8 mouse cellular contexts compared by ENCODE assay signal in the genomic region with DNA sequence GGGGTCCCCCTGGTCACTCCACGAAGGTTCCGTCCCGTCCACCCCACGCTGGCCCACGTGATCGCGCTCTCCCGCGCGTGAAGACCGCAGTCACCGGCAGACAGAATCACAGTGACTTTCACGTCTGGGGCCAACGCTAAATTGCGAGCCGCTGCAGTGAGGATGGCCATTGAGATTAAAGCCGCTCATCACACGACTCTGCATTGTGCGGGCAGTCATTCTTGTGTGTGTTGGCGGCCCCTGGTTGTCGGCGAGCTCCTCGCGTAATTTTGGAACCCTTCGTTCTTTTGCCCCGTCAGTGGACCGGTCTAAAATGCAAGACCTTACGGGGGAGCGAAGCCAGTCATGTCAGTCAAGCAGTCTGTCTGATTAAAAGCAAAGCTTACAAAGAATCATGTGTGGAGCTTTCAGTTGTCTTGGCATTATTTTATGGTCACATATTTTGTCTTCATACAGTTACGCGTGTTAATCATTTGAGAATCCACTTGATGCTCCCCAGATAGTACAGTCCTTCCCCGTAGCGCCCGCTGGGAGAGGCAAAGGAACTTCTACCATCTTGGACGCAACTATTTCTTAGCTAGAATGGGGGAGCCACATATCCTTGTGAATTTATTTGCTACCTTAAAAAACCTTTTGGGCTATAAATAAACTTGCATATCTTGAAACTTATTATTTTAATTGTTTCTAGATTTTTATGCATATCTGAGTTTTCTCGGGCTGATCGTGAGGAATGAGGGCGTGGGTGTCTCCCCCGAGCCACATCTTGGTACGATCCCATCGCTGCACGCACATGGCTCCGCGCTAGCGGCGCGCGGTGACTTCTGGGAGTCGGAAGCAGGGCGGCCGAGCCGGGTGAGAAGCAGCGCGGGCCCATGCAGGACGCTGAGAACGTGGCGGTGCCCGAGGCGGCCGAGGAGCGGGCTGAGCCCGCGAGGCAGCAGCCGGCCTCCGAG. TPM values are rescaled to one million over a fixed set of nuclear protein-coding genes. Genes with fewer than 3 reads are reported as not detected.
DNase-seq lines count a peak whose midpoint lies in the region; ATAC-seq and TF ChIP-seq lines count a peak whose summit lies in the region.

A gene (plus strand): TSS at position 840 of the 953 bp plus-strand sequence.

- peak within 1 kb of the TSS; percentile 95 for H3K27ac ChIP-seq in MEL (ENCODE audit: control insufficient read depth, low read depth, low read length)
- H3K27ac ChIP-seq in cerebellum, adult 2 months (ENCODE audit: insufficient read depth, low read length): peak within 1 kb of the TSS; percentile 79
- H3K27ac ChIP-seq in forebrain, postnatal 0 days (ENCODE audit: low read depth, low read length): peak within 1 kb of the TSS; percentile 89
- peak within 1 kb of the TSS; percentile 96 for H3K27ac ChIP-seq in lung, embryonic 15.5 days

- ATAC-seq in forebrain, postnatal 0 days: peak; percentile 94
- peak; percentile 90 for ATAC-seq in lung, embryonic 15.5 days (ENCODE audit: borderline replicate concordance, extremely low read depth, low FRiP score, low TSS enrichment)

- H3K4me2 ChIP-seq in forebrain, postnatal 0 days (ENCODE audit: low read depth): peak within 1 kb of the TSS; percentile 81
- peak within 1 kb of the TSS; percentile 78 for H3K4me2 ChIP-seq in lung, embryonic 15.5 days

- DNase-seq in MEL (ENCODE audit: low read depth, low spot score): peak; percentile 95
- DNase-seq in cerebellum, adult 2 months: peak; percentile 90 to 91
- peak; percentile 97 for DNase-seq in forebrain, postnatal 0 days
- DNase-seq in heart, postnatal 4 days: peak; percentile 90
- DNase-seq in layer of hippocampus, adult 8-10 months (ENCODE audit: low spot score in 2 of 2): peak; percentile 79 to 90
- DNase-seq in ovary, adult 18-20 months (ENCODE audit: low spot score): peak; percentile 79
- peak; percentile 95 for DNase-seq in thymus, postnatal 0 days (ENCODE audit: low spot score)

- no peak for TF ChIP-seq CTCF in MEL (IDR thresholded peaks at IDR 0.05 in 2 of 3, conservative IDR thresholded peaks at IDR 0.05 in 1 of 3; ENCODE audit: control insufficient read depth in 1 of 3, insufficient read depth in 1 of 3, low read depth in 2 of 3, low read length in 3 of 3, poor library complexity in 1 of 3, severe bottlenecking in 1 of 3)
- TF ChIP-seq CTCF in cerebellum, adult 2 months (IDR thresholded peaks at IDR 0.05; ENCODE audit: borderline replicate concordance, insufficient read depth, low read depth, low read length): no peak
- peak; percentile 34; the same call in 1 of the 2 replicates for TF ChIP-seq CTCF in forebrain, postnatal 0 days (IDR thresholded peaks at IDR 0.05; ENCODE audit: low read depth)

- H3K9me3 ChIP-seq in MEL (replicated peaks; ENCODE audit: insufficient read depth, low read length): no peaks in the 10 kb centered on the region
- no peaks in the 10 kb centered on the region for H3K9me3 ChIP-seq in forebrain, postnatal 0 days (ENCODE audit: low read length)
- no peaks in the 10 kb centered on the region for H3K9me3 ChIP-seq in lung, embryonic 15.5 days

- H3K27me3 ChIP-seq in MEL (ENCODE audit: control insufficient read depth in 1 of 2, insufficient read depth in 2 of 2, low read length in 2 of 2): no peaks in the 10 kb centered on the region
- no peaks in the 10 kb centered on the region for H3K27me3 ChIP-seq in cerebellum, adult 2 months (ENCODE audit: control insufficient read depth, insufficient read depth, low read length)
- H3K27me3 ChIP-seq in forebrain, postnatal 0 days (ENCODE audit: insufficient read depth, low read length): no peaks in the 10 kb centered on the region
- no peaks in the 10 kb centered on the region for H3K27me3 ChIP-seq in lung, embryonic 15.5 days

- TF ChIP-seq POLR2A in MEL (IDR thresholded peaks at IDR 0.05; ENCODE audit: control insufficient read depth in 1 of 2, insufficient read depth in 1 of 2, low read depth in 1 of 2, low read length in 2 of 2, poor library complexity in 1 of 2): peak; percentile 91 to 95
- TF ChIP-seq POLR2A in cerebellum, adult 2 months (IDR thresholded peaks at IDR 0.05; ENCODE audit: borderline replicate concordance, insufficient read depth, low read length): peak; percentile 93

- peak within 1 kb of the TSS; percentile 66 to 93 for H3K4me3 ChIP-seq in MEL (ENCODE audit: control insufficient read depth in 1 of 2, insufficient read depth in 1 of 2, low read depth in 2 of 2, low read length in 2 of 2)
- peak within 1 kb of the TSS; percentile 95 for H3K4me3 ChIP-seq in cerebellum, adult 2 months (replicated peaks; ENCODE audit: insufficient read depth, low read depth, low read length)
- peak within 1 kb of the TSS; percentile 85 for H3K4me3 ChIP-seq in forebrain, postnatal 0 days (ENCODE audit: low read depth, low read length)
- H3K4me3 ChIP-seq in lung, embryonic 15.5 days: peak within 1 kb of the TSS; percentile 90

- H3K79me2 ChIP-seq in MEL (ENCODE audit: control insufficient read depth, insufficient read depth, low read length, poor library complexity): peaks cover 51% of the 10 kb centered on the region

- peak within 1 kb of the TSS; percentile 99 for H3K9ac ChIP-seq in MEL (ENCODE audit: control insufficient read depth, low read depth, low read length, poor library complexity, severe bottlenecking)
- H3K9ac ChIP-seq in forebrain, postnatal 0 days: peak within 1 kb of the TSS; percentile 93
- peak within 1 kb of the TSS; percentile 89 for H3K9ac ChIP-seq in lung, embryonic 15.5 days

- H3K36me3 ChIP-seq in MEL (ENCODE audit: control insufficient read depth in 1 of 2, insufficient read depth in 2 of 2, low read length in 2 of 2): peaks cover 3 to 17% of the 10 kb centered on the region in 2 experiments; a peak in 2 of 4 replicates
- H3K36me3 ChIP-seq in forebrain, postnatal 0 days (ENCODE audit: insufficient read depth): no peaks in the 10 kb centered on the region
- H3K36me3 ChIP-seq in lung, embryonic 15.5 days: peaks cover 8% of the 10 kb centered on the region

- WGBS in cerebellum, adult 2 months: under 1% methylated on average over 65 of the region's 65 CpGs
- 1% methylated on average over 65 of the region's 65 CpGs for WGBS in forebrain, postnatal 0 days
- WGBS in lung, embryonic 15.5 days: under 1% methylated on average over 65 of the region's 65 CpGs

- peaks cover 0 to 17% of the 10 kb centered on the region in 2 experiments for H3K4me1 ChIP-seq in MEL (ENCODE audit: control insufficient read depth in 1 of 2, insufficient read depth in 2 of 2, low read length in 2 of 2)
- H3K4me1 ChIP-seq in cerebellum, adult 2 months (ENCODE audit: control insufficient read depth, insufficient read depth, low read length): peaks cover 7% of the 10 kb centered on the region; the same call in 1 of the 2 replicates
- H3K4me1 ChIP-seq in forebrain, postnatal 0 days (ENCODE audit: insufficient read depth): peaks cover 14% of the 10 kb centered on the region
- peaks cover 13% of the 10 kb centered on the region for H3K4me1 ChIP-seq in lung, embryonic 15.5 days

- no peak; a peak in 1 of 4 replicates for TF ChIP-seq EP300 in MEL (IDR thresholded peaks at IDR 0.05; ENCODE audit: low read depth in 1 of 2, low read length in 2 of 2)

- no peak for TF ChIP-seq RAD21 in MEL (IDR thresholded peaks at IDR 0.05; ENCODE audit: low read depth, low read length)

TF ChIP-seq in MEL, 35 proteins besides CTCF, POLR2A, EP300 and RAD21 (continues in another document):
- no peak for TF ChIP-seq MYB (IDR thresholded peaks at IDR 0.05; ENCODE audit: low read depth, low read length)
- TF ChIP-seq SIN3A (IDR thresholded peaks at IDR 0.05; ENCODE audit: low read length): peak; percentile 91
- TF ChIP-seq JUND (IDR thresholded peaks at IDR 0.05; ENCODE audit: low read depth, low read length): no peak; the same call in 1 of the 2 replicates
- peak; percentile 91 for TF ChIP-seq ZMIZ1 (IDR thresholded peaks at IDR 0.05; ENCODE audit: low read depth, low read length)
- TF ChIP-seq MAX (IDR thresholded peaks at IDR 0.05; ENCODE audit: low read length): peak; percentile 93
- no peak for TF ChIP-seq MAFK (IDR thresholded peaks at IDR 0.05; ENCODE audit: borderline replicate concordance, low read depth, low read length)
- no peak for TF ChIP-seq ZNF384 (IDR thresholded peaks at IDR 0.05; ENCODE audit: low read depth, low read length)
- TF ChIP-seq POLR2AphosphoS2 (IDR thresholded peaks at IDR 0.05; ENCODE audit: low read length): peak; percentile 90
- TF ChIP-seq POLR2AphosphoS5 (IDR thresholded peaks at IDR 0.05; ENCODE audit: borderline replicate concordance, low read depth, low read length): no peak
- TF ChIP-seq BHLHE40 (IDR thresholded peaks at IDR 0.05; ENCODE audit: borderline replicate concordance, low read depth, low read length): no peak; the same call in 1 of the 2 replicates
- TF ChIP-seq KAT2A (conservative IDR thresholded peaks at IDR 0.05; ENCODE audit: low read depth, low read length): peak; percentile 63
- TF ChIP-seq MAZ (IDR thresholded peaks at IDR 0.05; ENCODE audit: low read depth, low read length): no peak
- peak; percentile 100 for TF ChIP-seq CHD1 (IDR thresholded peaks at IDR 0.05; ENCODE audit: low read depth, low read length)
- no peak for TF ChIP-seq RCOR1 (IDR thresholded peaks at IDR 0.05; ENCODE audit: low read depth, low read length)
- peak; percentile 57; the same call in 1 of the 2 replicates for TF ChIP-seq TCF12 (IDR thresholded peaks at IDR 0.05; ENCODE audit: low read depth, low read length)
- TF ChIP-seq NRF1 (IDR thresholded peaks at IDR 0.05; ENCODE audit: insufficient read depth, low read depth, low read length, poor library complexity, severe bottlenecking): no peak
- TF ChIP-seq TBP (IDR thresholded peaks at IDR 0.05; ENCODE audit: low read depth, low read length): peak; percentile 81
- TF ChIP-seq MYC (IDR thresholded peaks at IDR 0.05; ENCODE audit: low read depth, low read length): peak; percentile 99
- TF ChIP-seq SMC3 (IDR thresholded peaks at IDR 0.05; ENCODE audit: low read depth, low read length): no peak
- no peak for TF ChIP-seq ZC3H11A (IDR thresholded peaks at IDR 0.05; ENCODE audit: low read depth, low read length)
- TF ChIP-seq CHD2 (IDR thresholded peaks at IDR 0.05; ENCODE audit: low read length): peak; percentile 77

RNA-seq across cellular contexts. Expression of the gene that starts here (rescaled TPM):
- 303 and 340 TPM in 2 replicates for total RNA-seq in MEL (2012; rRNA removed)
- 100 to 1,000 TPM; 376 to 580 TPM for polyA plus RNA-seq in MEL (2012; ENCODE audit: insufficient read depth in 1 of 2, insufficient read length in 2 of 2, low read depth in 1 of 2, low replicate concordance in 2 of 2, missing spikeins in 1 of 2)
- polyA plus RNA-seq in cerebellum, adult 2 months (2012; rRNA removed): 71.2 and 74.3 TPM in 2 replicates
- 32.3 and 41.4 TPM in 2 replicates for total RNA-seq in forebrain, postnatal 0 days (2014; rRNA removed)
- polyA plus RNA-seq in forebrain, postnatal 0 days (2015; fragmentation: Nextera tagmentation; extraction: Ambion mirVana): 64.0 and 73.0 TPM in 2 replicates
- 100 to 1,000 TPM; 118 to 122 TPM for total RNA-seq in heart, postnatal 4 days (2021)
- total RNA-seq in layer of hippocampus, adult 8-10 months (2022): 10 to 100 TPM; 84.4 to 88.2 (median 87.0) TPM
- 115 and 129 TPM in 2 replicates for polyA plus RNA-seq in lung, embryonic 15.5 days (2015; fragmentation: Nextera tagmentation; extraction: Ambion mirVana)
- 99.8 and 114 TPM in 2 replicates for polyA plus RNA-seq in thymus, postnatal 0 days (2015; fragmentation: Nextera tagmentation; extraction: Ambion mirVana)

Comparison
In these comparisons a context has a peak if more than half of its experiments do, and no peak if none do; other contexts are left out.
1. Peak in every context shown above with its lines: DNase-seq, ATAC-seq, H3K4me3 ChIP-seq and H3K27ac ChIP-seq.